13 mouse cellular contexts compared by ENCODE assay signal in the genomic region with DNA sequence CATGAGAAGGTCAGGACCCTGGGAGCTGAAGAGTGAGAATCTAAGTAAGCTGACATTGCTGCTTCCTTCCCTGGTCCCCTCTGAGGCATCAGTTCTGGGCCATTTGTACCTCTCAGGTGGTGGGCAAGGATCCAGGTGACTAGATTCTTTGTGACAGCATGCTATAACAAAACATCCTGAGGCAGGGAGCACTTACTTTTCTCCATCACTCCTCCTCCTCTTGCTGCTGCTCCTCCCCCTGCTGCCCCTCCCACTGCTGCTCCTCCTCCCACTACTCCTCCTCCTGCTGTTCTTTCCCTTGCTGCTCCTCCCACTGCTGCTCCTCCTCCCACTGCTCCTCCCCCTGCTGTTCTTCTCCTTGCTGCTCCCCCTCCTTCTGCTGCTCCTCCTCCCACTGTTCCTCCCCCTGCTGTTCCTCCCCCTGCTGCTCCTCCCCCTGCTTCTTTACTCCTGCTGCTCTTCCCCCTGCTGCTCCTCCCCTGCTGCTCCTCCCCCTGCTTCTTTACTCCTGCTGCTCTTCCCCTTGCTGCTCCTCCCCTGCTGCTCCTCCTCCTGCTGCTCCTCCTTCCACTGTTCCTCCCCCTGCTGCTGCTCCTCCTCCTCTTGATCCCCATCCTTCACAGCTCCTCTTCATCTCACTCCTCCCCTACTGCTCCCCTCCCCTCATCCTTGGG. TPM values are rescaled to one million over a fixed set of nuclear protein-coding genes. Genes with fewer than 3 reads are reported as not detected.
DNase-seq lines count a peak whose midpoint lies in the region; ATAC-seq and TF ChIP-seq lines count a peak whose summit lies in the region.
"Had no signal": no experiment of that assay in that cellular context is flagged by ENCODE, and none has a peak within 500 bp of the region (broad histone marks: within the 10 kb centered on the region; RNA-seq: fewer than 3 reads in every experiment).

No protein-coding gene starts in this region.

- ATAC-seq in forebrain, embryonic 13.5 days, result peak; percentile 53; the same call in 1 of the 2 replicates
- no peak for ATAC-seq in forebrain, embryonic 12.5 days (ENCODE audit: low FRiP score)
- no peak for ATAC-seq in megakaryocyte, adult 5-6 weeks (ENCODE audit: poor library complexity, severe bottlenecking)
- ATAC-seq in lung, postnatal 0 days, result no peak; the same call in 1 of the 2 replicates

- H3K27ac ChIP-seq in forebrain, embryonic 13.5 days, result peak overlapping the region; percentile 54; the same call in 1 of the 2 replicates
- H3K27ac ChIP-seq in forebrain, embryonic 12.5 days, result no peak overlapping the region
- peak overlapping the region; percentile 40 for H3K27ac ChIP-seq in lung, postnatal 0 days (ENCODE audit: low read length)
- H3K27ac ChIP-seq: liver, embryonic 14.5 days; stomach, embryonic 15.5 days had no signal

- TF ChIP-seq POLR2A in brain, embryonic 14.5 days (IDR thresholded peaks at IDR 0.05; ENCODE audit: borderline replicate concordance, extremely low read depth, insufficient read depth, insufficient read length, poor library complexity, severe bottlenecking), result no peak

- no peaks in the 10 kb centered on the region for H3K9me3 ChIP-seq in forebrain, embryonic 13.5 days (replicated peaks)
- H3K9me3 ChIP-seq in forebrain, embryonic 12.5 days, result no peaks in the 10 kb centered on the region
- H3K9me3 ChIP-seq in megakaryocyte, embryonic 14.5 days, result no peaks in the 10 kb centered on the region
- no peaks in the 10 kb centered on the region for H3K9me3 ChIP-seq in lung, postnatal 0 days (ENCODE audit: low read length)
- H3K9me3 ChIP-seq: stomach, embryonic 15.5 days had no signal

- no peak overlapping the region for H3K4me2 ChIP-seq in forebrain, embryonic 13.5 days
- H3K4me2 ChIP-seq in forebrain, embryonic 12.5 days, result no peak overlapping the region
- no peak overlapping the region for H3K4me2 ChIP-seq in lung, postnatal 0 days (replicated peaks; ENCODE audit: low read depth, low read length)
- H3K4me2 ChIP-seq: stomach, embryonic 15.5 days had no signal

- H3K36me3 ChIP-seq in forebrain, embryonic 13.5 days (ENCODE audit: poor library complexity, severe bottlenecking), result peaks cover 24% of the 10 kb centered on the region; the same call in 1 of the 2 replicates
- H3K36me3 ChIP-seq in forebrain, embryonic 12.5 days (replicated peaks), result peaks cover 16% of the 10 kb centered on the region; the same call in 1 of the 2 replicates
- no peaks in the 10 kb centered on the region for H3K36me3 ChIP-seq in megakaryocyte, embryonic 14.5 days (replicated peaks; ENCODE audit: low read length)
- no peaks in the 10 kb centered on the region for H3K36me3 ChIP-seq in lung, postnatal 0 days (ENCODE audit: insufficient read depth, low read length)
- H3K36me3 ChIP-seq: stomach, embryonic 15.5 days had no signal

- TF ChIP-seq EP300 in lung, postnatal 0 days (IDR thresholded peaks at IDR 0.05), result no peak

- no peak for TF ChIP-seq CTCF in brain, embryonic 14.5 days (IDR thresholded peaks at IDR 0.05; ENCODE audit: borderline replicate concordance, extremely low read depth, insufficient read depth, insufficient read length)
- no peak for TF ChIP-seq CTCF in lung, postnatal 0 days (IDR thresholded peaks at IDR 0.05)

- H3K4me1 ChIP-seq in forebrain, embryonic 13.5 days, result peaks cover 21% of the 10 kb centered on the region
- no peaks in the 10 kb centered on the region for H3K4me1 ChIP-seq in forebrain, embryonic 12.5 days
- H3K4me1 ChIP-seq in megakaryocyte, embryonic 14.5 days, result peaks cover 4% of the 10 kb centered on the region; the same call in 1 of the 2 replicates
- no peaks in the 10 kb centered on the region for H3K4me1 ChIP-seq in lung, postnatal 0 days (ENCODE audit: insufficient read depth, low read depth, low read length)
- H3K4me1 ChIP-seq: stomach, embryonic 15.5 days had no signal

- H3K4me3 ChIP-seq in forebrain, embryonic 13.5 days, result no peak overlapping the region
- H3K4me3 ChIP-seq in forebrain, embryonic 12.5 days (replicated peaks), result no peak overlapping the region
- peak overlapping the region; percentile 38 for H3K4me3 ChIP-seq in megakaryocyte, embryonic 14.5 days (replicated peaks)
- H3K4me3 ChIP-seq in lung, postnatal 0 days (ENCODE audit: low read depth, low read length), result no peak overlapping the region
- H3K4me3 ChIP-seq: stomach, embryonic 15.5 days had no signal

- peak; percentile 65 for DNase-seq in brain, embryonic 14.5 days (ENCODE audit: low read depth)
- DNase-seq in lung, postnatal 0 days (ENCODE audit: low spot score), result no peak
- DNase-seq in spleen, adult 12 weeks (ENCODE audit: low spot score), result no peak
- DNase-seq in layer of hippocampus, postnatal 25 days (ENCODE audit: extremely low spot score in 1 of 2, low spot score in 1 of 2), result no peak
- DNase-seq: cerebellum, adult 8-10 months; heart, postnatal 10 days had no signal

- H3K27me3 ChIP-seq in forebrain, embryonic 13.5 days, result no peaks in the 10 kb centered on the region
- H3K27me3 ChIP-seq in forebrain, embryonic 12.5 days, result no peaks in the 10 kb centered on the region
- H3K27me3 ChIP-seq in megakaryocyte, embryonic 14.5 days (replicated peaks), result peaks cover 86% of the 10 kb centered on the region
- H3K27me3 ChIP-seq in lung, postnatal 0 days (replicated peaks; ENCODE audit: insufficient read depth, low read length), result no peaks in the 10 kb centered on the region
- H3K27me3 ChIP-seq: stomach, embryonic 15.5 days had no signal

- H3K9ac ChIP-seq in forebrain, embryonic 13.5 days, result no peak overlapping the region
- H3K9ac ChIP-seq in forebrain, embryonic 12.5 days, result no peak overlapping the region
- no peak overlapping the region for H3K9ac ChIP-seq in lung, postnatal 0 days (replicated peaks; ENCODE audit: low read depth)
- H3K9ac ChIP-seq: liver, embryonic 14.5 days; stomach, embryonic 15.5 days had no signal

RNA-seq across cellular contexts. Expression of gene Wnt7a, which starts 39.1 kb away (rescaled TPM):
- polyA plus RNA-seq in forebrain, embryonic 13.5 days (2015; fragmentation: Nextera tagmentation; extraction: Ambion mirVana), result 21.9 and 22.8 TPM in 2 replicates
- 16.0 and 22.0 TPM in 2 replicates for polyA plus RNA-seq in forebrain, embryonic 12.5 days (2016; fragmentation: Nextera tagmentation; extraction: Ambion mirVana)
- not detected in 2 replicates for polyA plus RNA-seq in megakaryocyte, embryonic 14.5 days (2012; ENCODE audit: insufficient read depth, low replicate concordance)
- total RNA-seq in megakaryocyte, adult 5-6 weeks (2015), result not detected in 2 replicates
- not detected in 2 replicates for total RNA-seq in megakaryocyte, adult 5-6 weeks (2017)
- 18.0 and 21.9 TPM in 2 replicates for polyA plus RNA-seq in brain, embryonic 14.5 days (2012; rRNA removed)
- 7.8 and 8.9 TPM in 2 replicates for polyA plus RNA-seq in lung, postnatal 0 days (2015; fragmentation: Nextera tagmentation; extraction: Ambion mirVana)
- 10 to 100 TPM; 22.4 to 30.8 TPM for total RNA-seq in layer of hippocampus, postnatal 25 days (2021)
- polyA plus RNA-seq: large intestine, adult 2 months; liver, embryonic 14.5 days had no signal
